Mouse (Mus musculus) liver, embryonic 16.5 days (tissue): ENCODE measurements at regions not wholly inside any gene's neighbourhood (a gene's known extent, or its start where the extent isn't known, plus 50 kb on each side); places are given as distances from the start of the nearest gene placed in this dataset.

Experiments
- ATAC-seq: fragments of 200-750 bp; cut with Nextera tagmentation; 2 replicates; pipeline ENCODE4 v1.8.0; 2017; ENCODE audit warnings: low read depth, mild to moderate bottlenecking, moderate number of reproducible peaks, moderate library complexity
- H3K27ac ChIP-seq: fragments of 300-500 bp; sonication (generic); 2 replicates; pipeline ENCODE4 v1.5.1; 2014; ENCODE audit warnings: mild to moderate bottlenecking, low read length
- H3K27me3 ChIP-seq: fragments of 300-500 bp; sonication (generic); 2 replicates; pipeline ENCODE4 v1.6.1; 2014; ENCODE audit warnings: low read depth, low read length, mixed read lengths; ENCODE audit not compliant: control insufficient read depth, insufficient read depth
- H3K36me3 ChIP-seq: fragments of 300-500 bp; sonication (generic); 2 replicates; pipeline ENCODE4 v1.6.1; 2014; ENCODE audit warnings: mild to moderate bottlenecking; ENCODE audit not compliant: control insufficient read depth, insufficient read depth
- H3K4me1 ChIP-seq: fragments of 300-500 bp; sonication (generic); 2 replicates; pipeline ENCODE4 v1.6.1; 2014; ENCODE audit warnings: low read depth, low read length, mixed read lengths; ENCODE audit not compliant: control insufficient read depth
- H3K4me2 ChIP-seq: fragments of 300-500 bp; sonication (generic); 2 replicates; pipeline ENCODE4 v1.6.1; 2014; ENCODE audit warnings: low read depth, low read length, mixed read lengths
- H3K4me3 ChIP-seq: fragments of 300-500 bp; sonication (generic); 2 replicates; pipeline ENCODE4 v1.5.1; 2014; ENCODE audit warnings: low read depth, mild to moderate bottlenecking, low read length
- H3K9ac ChIP-seq: fragments of 300-500 bp; sonication (generic); 2 replicates; pipeline ENCODE4 v1.6.1; 2014; ENCODE audit warnings: low read depth, low read length
- H3K9me3 ChIP-seq: fragments of 300-500 bp; sonication (generic); replicated peaks from 2 replicates; pipeline ENCODE4 v1.6.1; 2016; ENCODE audit warnings: low read length; ENCODE audit not compliant: control insufficient read depth
- WGBS: fragments of 180-500 bp; shearing (Covaris S2); extraction: QIAGEN DNeasy Blood & Tissue Kit; methylation state at CpG from one replicate; pipeline ENCODE4 v1.1.7; 2014; ENCODE audit not compliant: insufficient replicate concordance; 5-methylcytosine and 5-hydroxymethylcytosine counted together

DNA sequence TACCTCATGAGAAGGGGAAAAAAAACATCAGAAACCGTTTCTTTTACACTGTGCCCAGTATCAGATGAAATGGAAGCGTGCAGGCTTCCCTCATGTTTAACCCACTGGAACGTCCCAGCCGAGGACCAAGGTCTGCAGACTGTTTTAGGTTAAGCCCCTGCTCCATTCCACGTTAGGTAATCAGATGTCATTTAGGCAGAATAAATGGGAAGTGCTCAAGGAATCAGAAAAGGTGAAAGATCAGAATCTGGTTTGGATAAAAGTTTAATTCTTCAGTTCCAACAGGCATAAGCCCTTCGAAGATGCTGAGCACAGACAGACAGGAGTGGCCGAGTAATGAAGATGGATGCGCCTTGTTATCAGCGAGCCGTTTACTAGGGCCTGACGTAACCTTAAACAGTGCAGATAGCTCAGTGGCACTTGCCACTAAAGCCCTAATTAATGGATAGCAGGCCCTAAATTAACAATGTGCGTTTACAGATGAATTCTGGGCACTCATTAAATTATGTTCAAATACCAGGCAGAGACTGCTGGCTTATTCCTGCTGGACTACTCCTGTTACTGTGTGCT lies 193.5 kb downstream of the Lmo4 start:
- 45% methylated on average over 12 of the region's 12 CpGs for WGBS
- Histone ChIP-seq H3K9me3 (no peaks in the 10 kb centered on the region), H3K9ac (no peak overlapping the region), H3K27me3 (no peaks in the 10 kb centered on the region), H3K4me2 (no peak overlapping the region), H3K27ac (no peak overlapping the region), H3K36me3 (no peaks in the 10 kb centered on the region), H3K4me3 (no peak overlapping the region), H3K4me1 (no peaks in the 10 kb centered on the region)
- ATAC-seq: no peak

DNA sequence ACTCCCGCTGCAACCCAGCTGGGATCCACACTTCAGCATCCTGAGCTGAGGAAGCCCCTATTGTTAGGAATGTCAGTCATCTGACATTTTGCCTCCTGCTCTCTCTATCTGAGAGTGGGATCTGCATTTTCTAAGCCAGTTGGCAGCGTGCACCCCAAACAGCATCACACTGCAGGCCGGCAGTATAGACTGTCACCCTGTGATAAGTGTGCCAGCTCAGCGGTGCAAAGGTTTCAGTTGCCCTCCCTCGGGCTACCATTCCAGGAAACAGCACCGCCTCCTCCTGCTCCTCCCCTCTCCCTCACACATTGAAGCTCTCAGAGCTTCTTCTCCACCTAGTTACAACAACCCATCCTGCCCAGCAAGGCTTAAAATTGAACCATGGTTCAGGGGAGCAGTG lies 194.5 kb downstream of the Lmo4 start:
- no peak for ATAC-seq
- Histone ChIP-seq H3K4me1 (no peaks in the 10 kb centered on the region), H3K36me3 (no peaks in the 10 kb centered on the region), H3K27ac (no peak overlapping the region), H3K9me3 (no peaks in the 10 kb centered on the region), H3K4me3 (no peak overlapping the region), H3K4me2 (no peak overlapping the region), H3K9ac (no peak overlapping the region), H3K27me3 (no peaks in the 10 kb centered on the region)
- 21% methylated on average over 6 of the region's 6 CpGs for WGBS

DNA sequence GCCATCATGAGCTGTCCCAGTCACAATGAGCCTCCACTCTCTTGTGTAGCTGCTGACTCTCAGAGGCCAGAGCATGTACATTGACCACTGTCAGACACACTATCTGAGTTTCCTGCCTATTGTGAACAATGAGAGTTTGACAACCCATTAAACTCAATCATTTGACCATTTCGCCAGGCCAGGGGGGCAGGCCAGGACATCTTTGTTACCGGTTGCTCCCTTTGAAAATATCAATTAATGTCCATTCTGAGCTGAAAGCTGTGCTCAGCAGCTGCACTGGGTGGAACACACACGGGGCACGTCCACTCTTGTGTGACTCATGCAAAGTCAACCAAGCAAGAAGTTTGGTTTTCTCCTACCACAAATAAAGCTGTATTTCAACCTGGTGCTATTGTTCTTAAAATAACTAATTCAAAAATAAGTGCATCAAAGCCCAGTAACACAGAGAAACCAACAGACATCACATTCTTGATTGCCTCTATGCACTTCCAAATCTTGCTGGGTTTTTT lies 197.9 kb downstream of the Lmo4 start:
- H3K4me3 ChIP-seq: no peak overlapping the region
- H3K4me2 ChIP-seq: no peak overlapping the region
- H3K4me1 ChIP-seq: no peaks in the 10 kb centered on the region
- no peaks in the 10 kb centered on the region for H3K27me3 ChIP-seq
- no peak for ATAC-seq
- H3K36me3 ChIP-seq: no peaks in the 10 kb centered on the region
- 62% methylated on average over 4 of the region's 4 CpGs for whole genome bisulfite sequencing
- H3K9ac ChIP-seq: no peak overlapping the region
- no peak overlapping the region for H3K27ac ChIP-seq
- no peaks in the 10 kb centered on the region for H3K9me3 ChIP-seq

DNA sequence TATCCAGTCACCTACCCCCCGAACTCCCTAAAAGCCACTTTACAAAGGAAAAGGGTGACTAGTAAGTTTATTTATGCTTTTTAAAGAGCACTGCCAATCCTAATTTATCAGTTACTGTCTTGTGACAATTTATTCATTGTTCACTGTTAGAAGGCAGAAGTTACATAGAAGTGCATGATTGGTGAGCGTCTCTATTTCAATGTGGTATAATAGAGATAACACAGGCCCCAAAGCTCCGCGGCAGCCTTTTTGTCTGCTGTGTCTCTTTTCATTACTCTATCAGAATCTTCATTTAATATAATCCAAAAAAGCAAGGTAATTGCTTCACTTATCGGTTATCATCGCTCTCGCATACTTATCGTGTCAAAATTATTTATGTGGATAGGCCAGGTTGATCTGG lies 207.1 kb downstream of the Lmo4 start:
- no peak overlapping the region for H3K4me3 ChIP-seq
- no peaks in the 10 kb centered on the region for H3K36me3 ChIP-seq
- H3K4me2 ChIP-seq: no peak overlapping the region
- 71% methylated on average over 8 of the region's 8 CpGs for WGBS
- no peak overlapping the region for H3K9ac ChIP-seq
- ATAC-seq: no peak
- no peak overlapping the region for H3K27ac ChIP-seq
- no peaks in the 10 kb centered on the region for H3K27me3 ChIP-seq
- no peaks in the 10 kb centered on the region for H3K9me3 ChIP-seq
- H3K4me1 ChIP-seq: no peaks in the 10 kb centered on the region

DNA sequence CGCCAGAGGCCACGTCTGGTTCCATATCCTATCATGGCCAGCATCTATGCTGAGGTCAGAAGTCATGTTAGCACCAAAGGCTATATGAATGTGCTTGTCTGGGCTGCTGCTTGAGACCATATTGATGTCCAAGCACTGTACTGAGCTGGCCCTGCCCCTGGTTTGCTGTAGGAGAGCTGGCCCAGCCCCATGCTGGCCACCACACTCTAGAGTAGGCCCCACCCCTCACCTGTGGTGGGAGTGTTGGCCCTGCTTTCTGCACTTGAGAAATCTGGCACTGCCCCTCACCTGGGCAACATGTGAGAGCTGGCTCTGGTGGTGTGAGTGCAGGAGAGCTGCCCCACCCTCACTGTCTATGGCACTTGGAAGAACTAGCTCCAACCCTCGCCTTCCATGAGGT lies 210.0 kb downstream of the Lmo4 start:
- no peaks in the 10 kb centered on the region for H3K27me3 ChIP-seq
- no peaks in the 10 kb centered on the region for H3K4me1 ChIP-seq
- H3K4me3 ChIP-seq: no peak overlapping the region
- WGBS: 54% methylated on average over 3 of the region's 3 CpGs
- H3K4me2 ChIP-seq: no peak overlapping the region
- H3K27ac ChIP-seq: no peak overlapping the region
- H3K36me3 ChIP-seq: no peaks in the 10 kb centered on the region
- no peak for ATAC-seq
- H3K9me3 ChIP-seq: no peaks in the 10 kb centered on the region
- no peak overlapping the region for H3K9ac ChIP-seq

DNA sequence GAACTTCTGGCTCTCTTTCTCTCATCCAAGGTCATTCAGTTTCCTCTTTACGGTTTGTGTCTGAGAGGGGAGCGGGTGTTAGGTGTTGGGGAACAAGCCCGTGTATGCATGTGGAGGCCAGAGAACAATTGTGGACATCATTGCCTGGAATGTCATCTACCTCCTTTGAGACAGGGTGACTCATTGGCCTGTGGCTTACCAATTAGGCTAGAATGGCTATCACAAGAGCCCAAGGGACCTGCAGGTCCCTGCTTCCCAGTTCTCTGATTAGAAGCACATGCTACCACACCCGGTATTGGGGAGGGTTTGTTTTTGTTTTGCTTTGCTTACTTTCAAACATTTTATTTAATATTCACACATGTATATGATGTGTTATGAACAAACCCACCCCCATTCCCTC lies 216.0 kb downstream of the Lmo4 start:
- H3K9ac ChIP-seq: no peak overlapping the region
- WGBS: 65% methylated on average over 4 of the region's 4 CpGs
- no peak for ATAC-seq

DNA sequence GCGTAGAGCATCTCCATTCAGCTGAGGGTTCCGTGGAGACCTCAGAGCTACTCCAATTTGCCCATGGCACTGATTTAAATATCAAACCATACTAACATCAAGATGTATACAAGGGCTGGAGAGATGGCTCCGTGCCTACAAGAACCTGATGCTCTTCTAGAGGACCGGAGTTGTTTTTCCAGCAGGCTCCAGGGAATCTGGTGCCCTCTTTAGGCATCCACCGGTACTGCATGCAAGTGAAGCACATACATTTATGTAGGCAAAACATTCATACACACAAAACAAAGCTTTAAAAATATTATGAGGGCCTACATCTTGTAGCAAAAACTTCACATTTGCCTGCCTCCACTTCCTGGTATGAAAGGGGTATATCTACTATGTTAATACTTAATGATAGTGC lies 217.0 kb downstream of the Lmo4 start:
- ATAC-seq: no peak
- Histone ChIP-seq H3K4me1 (no peaks in the 10 kb centered on the region), H3K9me3 (no peaks in the 10 kb centered on the region), H3K36me3 (no peaks in the 10 kb centered on the region), H3K4me3 (no peak overlapping the region), H3K27me3 (no peaks in the 10 kb centered on the region), H3K27ac (no peak overlapping the region), H3K9ac (no peak overlapping the region), H3K4me2 (no peak overlapping the region)
- 82% methylated on average over 5 of the region's 5 CpGs for WGBS

More for the DNA sequence above, 216.0 kb downstream of the Lmo4 start:
- Histone ChIP-seq H3K9me3 (no peaks in the 10 kb centered on the region), H3K4me2 (no peak overlapping the region), H3K4me3 (no peak overlapping the region), H3K27me3 (no peaks in the 10 kb centered on the region), H3K27ac (no peak overlapping the region), H3K4me1 (no peaks in the 10 kb centered on the region), H3K36me3 (no peaks in the 10 kb centered on the region)

DNA sequence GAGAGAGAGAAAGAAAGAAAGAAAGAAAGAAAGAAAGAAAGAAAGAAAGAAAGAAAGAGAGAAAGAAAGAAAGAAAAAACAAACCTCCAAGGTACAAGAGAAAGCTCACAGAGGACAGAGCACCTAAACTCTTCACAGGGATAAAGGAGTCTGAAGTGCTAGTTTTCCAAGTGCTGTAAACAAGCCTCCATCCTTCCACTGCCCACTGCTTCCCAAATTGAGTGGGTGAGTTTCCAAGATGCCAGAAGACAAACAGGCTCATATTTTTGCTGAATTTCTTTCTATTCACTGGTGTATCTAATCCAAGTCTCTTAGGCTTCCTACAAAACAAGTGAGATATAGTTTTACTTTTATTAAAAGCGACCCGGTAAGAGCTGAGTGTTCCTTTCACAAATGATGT lies 218.2 kb downstream of the Lmo4 start:
- WGBS: 87% methylated on average over 2 of the region's 2 CpGs
- ATAC-seq: no peak
- no peak overlapping the region for H3K4me2 ChIP-seq

DNA sequence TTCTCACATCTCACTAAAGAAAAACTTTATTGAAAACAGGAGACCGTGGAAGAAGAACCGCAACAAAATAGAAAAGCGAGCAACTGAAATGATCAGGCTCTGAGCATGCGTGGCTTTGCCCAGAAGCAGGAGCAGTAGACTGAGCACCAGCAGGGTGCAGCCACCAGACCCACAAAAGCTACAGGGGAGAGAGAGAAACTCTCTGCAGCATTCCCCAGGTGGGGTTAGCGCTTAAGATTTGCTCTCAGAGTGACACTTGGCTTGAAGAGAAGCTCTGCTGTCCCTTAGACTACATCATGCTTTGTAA lies 218.9 kb downstream of the Lmo4 start:
- H3K27me3 ChIP-seq: no peaks in the 10 kb centered on the region
- H3K4me3 ChIP-seq: no peak overlapping the region
- 72% methylated on average over 5 of the region's 5 CpGs for WGBS
- no peak overlapping the region for H3K4me2 ChIP-seq
- no peaks in the 10 kb centered on the region for H3K9me3 ChIP-seq
- H3K9ac ChIP-seq: no peak overlapping the region
- H3K4me1 ChIP-seq: no peaks in the 10 kb centered on the region
- H3K27ac ChIP-seq: no peak overlapping the region
- no peak for ATAC-seq
- no peaks in the 10 kb centered on the region for H3K36me3 ChIP-seq

More for the DNA sequence above, 218.2 kb downstream of the Lmo4 start:
- no peak overlapping the region for H3K9ac ChIP-seq
- H3K4me1 ChIP-seq: no peaks in the 10 kb centered on the region
- H3K4me3 ChIP-seq: no peak overlapping the region
- H3K27me3 ChIP-seq: no peaks in the 10 kb centered on the region
- no peaks in the 10 kb centered on the region for H3K36me3 ChIP-seq
- H3K9me3 ChIP-seq: no peaks in the 10 kb centered on the region
- no peak overlapping the region for H3K27ac ChIP-seq
